Mouse (Mus musculus) spleen, adult 2 months (tissue): ENCODE data around the gene Wdr20.
"Not testable (repeated sequence)": the region's sequence is repeated elsewhere in the genome, so short reads cannot be mapped to it uniquely, and the experiment has no call there.

Source experiments
- CTCF ChIP-seq: fragments of 200-500 bp; IDR thresholded peaks from 2 replicates; pipeline ENCODE4 v1.5.1; 2011; ENCODE audit warnings: mild to moderate bottlenecking, inconsistent platforms; ENCODE audit not compliant: insufficient read depth, insufficient read length, insufficient replicate concordance; ENCODE audit errors: extremely low read depth
- POLR2A ChIP-seq: fragments of 200-500 bp; IDR thresholded peaks from 2 replicates; pipeline ENCODE4 v1.6.1; 2011; ENCODE audit warnings: low read depth, low read length, inconsistent platforms

DNA sequence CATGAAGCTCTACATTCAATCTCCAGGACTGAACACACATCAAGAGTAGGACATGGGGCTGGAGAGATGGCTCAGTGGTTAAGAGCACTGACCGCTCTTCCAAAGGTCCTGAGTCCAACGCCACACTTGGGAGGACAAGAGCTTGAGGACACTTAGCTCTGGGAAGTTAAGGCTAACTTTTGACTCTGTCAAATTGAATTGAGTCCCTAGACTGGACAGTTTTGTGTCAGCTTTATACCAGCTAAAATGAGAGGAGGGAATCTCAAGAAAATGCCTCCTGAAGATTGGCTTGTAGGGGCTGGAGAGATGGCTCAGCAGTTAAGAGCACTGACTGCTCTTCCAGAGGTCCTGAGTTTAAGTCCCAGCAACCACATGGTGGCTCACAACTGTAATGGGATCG is 48.8 kb upstream of the Wdr20 start:
- TF ChIP-seq CTCF, POLR2A: not testable (repeated sequence)
